Comparison of ENCODE assay signal across 8 mouse cellular contexts in genomic region chr4:152434836-152435235, GRCm38 (mm10). TPM values are rescaled to one million over a fixed set of nuclear protein-coding genes. Genes with fewer than 3 reads are reported as not detected.
DNase-seq lines count a peak whose midpoint lies in the region; ATAC-seq and TF ChIP-seq lines count a peak whose summit lies in the region.

No protein-coding gene starts in this region.

- H3K9me3 ChIP-seq in forebrain, embryonic 12.5 days = no peaks in the 10 kb centered on the region
- H3K9me3 ChIP-seq in heart, embryonic 16.5 days (replicated peaks; ENCODE audit: control insufficient read depth, low read length) = no peaks in the 10 kb centered on the region
- H3K9me3 ChIP-seq in liver, embryonic 11.5 days (ENCODE audit: control insufficient read depth, low read length) = no peaks in the 10 kb centered on the region
- H3K9me3 ChIP-seq in neural tube, embryonic 12.5 days = no peaks in the 10 kb centered on the region
- H3K9me3 ChIP-seq in stomach, postnatal 0 days (ENCODE audit: control insufficient read depth, low read length) = no peaks in the 10 kb centered on the region

- DNase-seq in CD4-positive, CD25-positive, alpha-beta regulatory T cell, adult 2 months (ENCODE audit: low read depth, low spot score) = peak; percentile 84
- DNase-seq in c-Kit-positive CD71-negative TER-119-negative erythroid progenitor cells, embryonic 14.5 days (ENCODE audit: low read depth) = peak; percentile 70
- DNase-seq in kidney, postnatal 14 days = peak; percentile 87
- DNase-seq in liver, embryonic 11.5 days (ENCODE audit: low spot score) = peak; percentile 82
- DNase-seq in stomach, postnatal 0 days (ENCODE audit: low spot score) = peak; percentile 88

- peaks cover 6% of the 10 kb centered on the region; the same call in 1 of the 2 replicates for H3K4me1 ChIP-seq in forebrain, embryonic 12.5 days
- H3K4me1 ChIP-seq in heart, embryonic 16.5 days (ENCODE audit: control insufficient read depth, insufficient read depth, low read length) = peaks cover 3% of the 10 kb centered on the region; the same call in 1 of the 2 replicates
- H3K4me1 ChIP-seq in liver, embryonic 11.5 days (replicated peaks; ENCODE audit: control insufficient read depth, insufficient read depth, low read length) = 0 out of 2 replicates have a peak, but pooled peaks cover 2% of the 10 kb centered on the region
- H3K4me1 ChIP-seq in neural tube, embryonic 12.5 days = no peaks in the 10 kb centered on the region
- no peaks in the 10 kb centered on the region for H3K4me1 ChIP-seq in stomach, postnatal 0 days (replicated peaks; ENCODE audit: control insufficient read depth, insufficient read depth)

- peaks cover 14% of the 10 kb centered on the region for H3K27me3 ChIP-seq in forebrain, embryonic 12.5 days
- peaks cover 3% of the 10 kb centered on the region; the same call in 1 of the 2 replicates for H3K27me3 ChIP-seq in heart, embryonic 16.5 days (ENCODE audit: control insufficient read depth, insufficient read depth, low read length)
- peaks cover 8% of the 10 kb centered on the region for H3K27me3 ChIP-seq in liver, embryonic 11.5 days (replicated peaks; ENCODE audit: control insufficient read depth, insufficient read depth, low read length)
- no peaks in the 10 kb centered on the region; the same call in 1 of the 2 replicates for H3K27me3 ChIP-seq in neural tube, embryonic 12.5 days (replicated peaks)
- no peaks in the 10 kb centered on the region for H3K27me3 ChIP-seq in stomach, postnatal 0 days (ENCODE audit: control insufficient read depth, insufficient read depth, low read length)

- peak; percentile 86 for TF ChIP-seq CTCF in stomach, postnatal 0 days (IDR thresholded peaks at IDR 0.05; ENCODE audit: low read depth)

- WGBS in forebrain, embryonic 12.5 days = under 1% methylated on average over 9 of the region's 9 CpGs
- WGBS in heart, embryonic 16.5 days = 8% methylated on average over 9 of the region's 9 CpGs
- 6% methylated on average over 9 of the region's 9 CpGs for WGBS in liver, embryonic 11.5 days
- 2% methylated on average over 9 of the region's 9 CpGs for WGBS in neural tube, embryonic 12.5 days
- 5% methylated on average over 9 of the region's 9 CpGs for WGBS in stomach, postnatal 0 days

- H3K27ac ChIP-seq in forebrain, embryonic 12.5 days = 0 out of 2 replicates have a peak overlapping the region, but pooled peaks have one; percentile 0
- H3K27ac ChIP-seq in heart, embryonic 16.5 days (ENCODE audit: low read length) = no peak overlapping the region
- H3K27ac ChIP-seq in liver, embryonic 11.5 days (ENCODE audit: low read depth, low read length) = no peak overlapping the region
- H3K27ac ChIP-seq in neural tube, embryonic 12.5 days = no peak overlapping the region
- H3K27ac ChIP-seq in stomach, postnatal 0 days (replicated peaks) = no peak overlapping the region

- H3K4me3 ChIP-seq in forebrain, embryonic 12.5 days (replicated peaks) = peak overlapping the region; percentile 20
- H3K4me3 ChIP-seq in heart, embryonic 16.5 days (ENCODE audit: low read length) = peak overlapping the region; percentile 9; the same call in 1 of the 2 replicates
- H3K4me3 ChIP-seq in liver, embryonic 11.5 days (ENCODE audit: low read depth, low read length) = no peak overlapping the region
- peak overlapping the region; percentile 7; the same call in 1 of the 2 replicates for H3K4me3 ChIP-seq in neural tube, embryonic 12.5 days
- peak overlapping the region; percentile 12; the same call in 1 of the 2 replicates for H3K4me3 ChIP-seq in stomach, postnatal 0 days (ENCODE audit: low read depth, low read length)

- peak overlapping the region; percentile 53 for H3K4me2 ChIP-seq in forebrain, embryonic 12.5 days
- peak overlapping the region; percentile 56 for H3K4me2 ChIP-seq in heart, embryonic 16.5 days (ENCODE audit: low read depth, low read length)
- H3K4me2 ChIP-seq in liver, embryonic 11.5 days = peak overlapping the region; percentile 45; the same call in 1 of the 2 replicates
- H3K4me2 ChIP-seq in neural tube, embryonic 12.5 days (replicated peaks) = peak overlapping the region; percentile 60
- peak overlapping the region; percentile 49 for H3K4me2 ChIP-seq in stomach, postnatal 0 days (replicated peaks; ENCODE audit: low read depth)

- peak; percentile 94 for ATAC-seq in forebrain, embryonic 12.5 days (ENCODE audit: low FRiP score)
- ATAC-seq in heart, embryonic 16.5 days (replicated peaks; ENCODE audit: extremely low read depth, insufficient read depth, low FRiP score) = peak; percentile 71
- ATAC-seq in liver, embryonic 11.5 days (replicated peaks; ENCODE audit: low FRiP score) = peak; percentile 78
- peak; percentile 94 for ATAC-seq in neural tube, embryonic 12.5 days (ENCODE audit: low FRiP score, low read depth)
- peak; percentile 83 for ATAC-seq in stomach, postnatal 0 days (ENCODE audit: low FRiP score, low TSS enrichment)

- no peaks in the 10 kb centered on the region for H3K36me3 ChIP-seq in forebrain, embryonic 12.5 days (replicated peaks)
- no peaks in the 10 kb centered on the region for H3K36me3 ChIP-seq in heart, embryonic 16.5 days (ENCODE audit: control insufficient read depth, insufficient read depth)
- no peaks in the 10 kb centered on the region for H3K36me3 ChIP-seq in liver, embryonic 11.5 days (ENCODE audit: control insufficient read depth, insufficient read depth, low read length)
- no peaks in the 10 kb centered on the region for H3K36me3 ChIP-seq in neural tube, embryonic 12.5 days
- no peaks in the 10 kb centered on the region for H3K36me3 ChIP-seq in stomach, postnatal 0 days (ENCODE audit: control insufficient read depth, insufficient read depth, low read length)

- no peak for TF ChIP-seq EP300 in stomach, postnatal 0 days (optimal IDR thresholded peaks at IDR 0.05)

- peak overlapping the region; percentile 30; the same call in 1 of the 2 replicates for H3K9ac ChIP-seq in forebrain, embryonic 12.5 days
- H3K9ac ChIP-seq in heart, embryonic 16.5 days (ENCODE audit: low read length) = no peak overlapping the region
- H3K9ac ChIP-seq in liver, embryonic 11.5 days (ENCODE audit: low read depth, low read length) = no peak overlapping the region
- no peak overlapping the region for H3K9ac ChIP-seq in neural tube, embryonic 12.5 days
- no peak overlapping the region for H3K9ac ChIP-seq in stomach, postnatal 0 days (ENCODE audit: low read length)

RNA-seq across cellular contexts. Expression of gene Nphp4, which starts 41.7 kb away (rescaled TPM):
- 7.3 and 7.5 TPM in 2 replicates for polyA plus RNA-seq in forebrain, embryonic 12.5 days (2016; fragmentation: Nextera tagmentation; extraction: Ambion mirVana)
- polyA plus RNA-seq in heart, embryonic 16.5 days (2015; fragmentation: Nextera tagmentation; extraction: Ambion mirVana) = 1.9 and 2.0 TPM in 2 replicates
- 1.0 and 1.2 TPM in 2 replicates for polyA plus RNA-seq in liver, embryonic 11.5 days (2014; fragmentation: Nextera tagmentation; extraction: Ambion mirVana)
- 6.6 and 7.2 TPM in 2 replicates for polyA plus RNA-seq in neural tube, embryonic 12.5 days (2016; fragmentation: Nextera tagmentation; extraction: Ambion mirVana)
- polyA plus RNA-seq in stomach, postnatal 0 days (2015; fragmentation: Nextera tagmentation; extraction: Ambion mirVana) = 0.48 and 0.58 TPM in 2 replicates

RNA-seq across cellular contexts. Expression of gene Kcnab2, which starts 42.8 kb away (rescaled TPM):
- polyA plus RNA-seq in forebrain, embryonic 12.5 days (2016; fragmentation: Nextera tagmentation; extraction: Ambion mirVana) = 16.6 and 17.1 TPM in 2 replicates
- polyA plus RNA-seq in heart, embryonic 16.5 days (2015; fragmentation: Nextera tagmentation; extraction: Ambion mirVana) = 11.3 and 21.7 TPM in 2 replicates
- 9.6 and 9.8 TPM in 2 replicates for polyA plus RNA-seq in liver, embryonic 11.5 days (2014; fragmentation: Nextera tagmentation; extraction: Ambion mirVana)
- 19.9 and 21.6 TPM in 2 replicates for polyA plus RNA-seq in neural tube, embryonic 12.5 days (2016; fragmentation: Nextera tagmentation; extraction: Ambion mirVana)
- 1.2 and 1.3 TPM in 2 replicates for polyA plus RNA-seq in stomach, postnatal 0 days (2015; fragmentation: Nextera tagmentation; extraction: Ambion mirVana)
